Mouse (Mus musculus) T-cell, adult 2 months (primary cell): ENCODE results near the gene Mon2.
A peak's percentile ranks its signal among the peaks of the same experiment; 100 is the strongest.
"Not testable (repeated sequence)": the region's sequence is repeated elsewhere in the genome, so short reads cannot be mapped to it uniquely, and the experiment has no call there.

ENCODE experiments used
- DNase-seq: peaks from one replicate; pipeline ENCODE4 v3.0.0; 2022; ENCODE audit warnings: low spot score

The Mon2 gene

GRCm38 (mm10) chr10:123057082-123057481, 19.2 kb downstream of the Mon2 start:
- peak; percentile 13 for DNase-seq

GRCm38 (mm10) chr10:123056463-123056862, 19.8 kb downstream of the Mon2 start:
- DNase-seq, result no peak

- no peak for DNase-seq
Observed at GRCm38 (mm10) chr10:123055205-123056000, 20.9 kb downstream of the Mon2 start.

GRCm38 (mm10) chr10:123053557-123053956, 22.7 kb downstream of the Mon2 start:
- no peak for DNase-seq

GRCm38 (mm10) chr10:123052021-123052420, 24.3 kb downstream of the Mon2 start:
- no peak for DNase-seq

- no peak for DNase-seq
Observed at GRCm38 (mm10) chr10:123048730-123049129, 27.6 kb downstream of the Mon2 start.

- DNase-seq, result no peak
Observed at GRCm38 (mm10) chr10:123039936-123040335, 36.4 kb downstream of the Mon2 start.

GRCm38 (mm10) chr10:123032078-123032646, 44.1 kb downstream of the Mon2 start:
- DNase-seq, result no peak

- no peak for DNase-seq
Observed at GRCm38 (mm10) chr10:123031449-123031848, 44.9 kb downstream of the Mon2 start.

GRCm38 (mm10) chr10:123030589-123030988, 45.7 kb downstream of the Mon2 start:
- DNase-seq, result no peak

GRCm38 (mm10) chr10:123028949-123029348, 47.4 kb downstream of the Mon2 start:
- DNase-seq, result no peak

- not testable (repeated sequence) for DNase-seq
Observed at GRCm38 (mm10) chr10:123026736-123027135, 49.6 kb downstream of the Mon2 start.

GRCm38 (mm10) chr10:123013435-123013834, 62.9 kb downstream of the Mon2 start:
- DNase-seq, result no peak

GRCm38 (mm10) chr10:123011421-123011820, 64.9 kb downstream of the Mon2 start:
- no peak for DNase-seq

GRCm38 (mm10) chr10:123005237-123006185, 70.8 kb downstream of the Mon2 start:
- no peak for DNase-seq

- DNase-seq, result no peak
Observed at GRCm38 (mm10) chr10:123004475-123005236, 71.6 kb downstream of the Mon2 start.

GRCm38 (mm10) chr10:123001985-123002384, 74.3 kb downstream of the Mon2 start:
- DNase-seq, result no peak

- no peak for DNase-seq
Observed at GRCm38 (mm10) chr10:123001363-123001762, 74.9 kb downstream of the Mon2 start.

- DNase-seq, result no peak
Observed at GRCm38 (mm10) chr10:122999356-122999755, 76.9 kb downstream of the Mon2 start.

GRCm38 (mm10) chr10:122997852-122998251, 78.5 kb downstream of the Mon2 start:
- DNase-seq, result no peak

- no peak for DNase-seq
Observed at GRCm38 (mm10) chr10:122994402-122995107, 81.8 kb downstream of the Mon2 start.
